Mouse (Mus musculus) CH12.LX (cell line): ENCODE results near the gene Maml1.

Source experiments
- CHD2 ChIP-seq: IDR thresholded peaks from 2 replicates; pipeline ENCODE4 v1.6.1; 2011; ENCODE audit warnings: low read length, improper control_type of control experiment
- CTCF ChIP-seq, 2 experiments: IDR thresholded peaks in 1 of 2; conservative IDR thresholded peaks in 1 of 2; 2 replicates each; pipeline ENCODE4 v1.5.1; 2011 to 2012; ENCODE audit warnings: low read depth in 2 of 2, low read length in 2 of 2, improper control_type of control experiment in 1 of 2, inconsistent platforms in 1 of 2, mild to moderate bottlenecking in 1 of 2, moderate library complexity in 1 of 2
- EP300 ChIP-seq: IDR thresholded peaks from 2 replicates; pipeline ENCODE4 v1.6.1; 2011; ENCODE audit warnings: low read length, improper control_type of control experiment
- MEF2A ChIP-seq: IDR thresholded peaks from 2 replicates; pipeline ENCODE4 v1.6.1; 2014; ENCODE audit warnings: low read depth, mild to moderate bottlenecking, inconsistent platforms, low read length, improper control_type of control experiment, borderline replicate concordance
- POLR2A ChIP-seq: IDR thresholded peaks from 2 replicates; pipeline ENCODE4 v1.6.1; 2011; ENCODE audit warnings: low read depth, mild to moderate bottlenecking, improper control_type of control experiment, low read length
- POLR2AphosphoS2 ChIP-seq: IDR thresholded peaks from 2 replicates; pipeline ENCODE4 v1.6.1; 2011; ENCODE audit warnings: low read depth, low read length, improper control_type of control experiment
- RAD21 ChIP-seq: IDR thresholded peaks from 2 replicates; pipeline ENCODE4 v1.6.1; 2011; ENCODE audit warnings: low read depth, mild to moderate bottlenecking, low read length, improper control_type of control experiment, moderate library complexity
- SIN3A ChIP-seq: IDR thresholded peaks from 2 replicates; pipeline ENCODE4 v1.6.1; 2012; ENCODE audit warnings: low read length, improper control_type of control experiment, inconsistent platforms
- SMC3 ChIP-seq: IDR thresholded peaks from 2 replicates; pipeline ENCODE4 v1.6.1; 2011; ENCODE audit warnings: low read depth, low read length, improper control_type of control experiment
- ZC3H11A ChIP-seq: IDR thresholded peaks from 2 replicates; pipeline ENCODE4 v1.6.1; 2012; ENCODE audit warnings: low read depth, mild to moderate bottlenecking, inconsistent platforms, low read length, improper control_type of control experiment
- ZNF384 ChIP-seq: IDR thresholded peaks from 2 replicates; pipeline ENCODE4 v1.6.1; 2012; ENCODE audit warnings: low read depth, low read length, improper control_type of control experiment, inconsistent platforms

DNA sequence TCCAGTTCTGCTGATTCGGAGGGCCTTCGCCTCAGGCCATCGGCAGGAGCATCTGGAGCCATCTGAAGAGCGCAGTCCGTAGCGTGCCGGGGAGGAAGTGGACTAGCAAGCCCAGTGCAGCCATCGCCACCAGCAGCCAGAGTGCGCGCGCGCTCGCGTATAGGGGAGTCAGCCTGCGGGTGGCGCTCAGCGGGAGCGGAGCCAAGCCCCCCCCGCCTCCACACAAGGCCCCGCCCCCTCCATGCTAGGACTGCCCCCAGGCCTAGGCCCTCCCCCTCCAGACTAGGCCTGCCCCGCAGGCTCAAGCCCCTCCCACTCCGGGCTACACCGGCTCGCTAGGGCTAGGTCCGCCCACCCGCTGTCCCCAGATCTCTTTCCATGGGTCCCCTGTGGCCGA is 55.6 kb downstream of the Maml1 start:
- TF ChIP-seq POLR2A (peak; percentile 65; the same call in 1 of the 2 replicates), EP300 (no peak), CTCF (conservative IDR thresholded peaks at IDR 0.05 in 1 of 2, IDR thresholded peaks at IDR 0.05 in 1 of 2; ENCODE audit: low read depth in 2 of 2, low read length in 2 of 2) (peak in 1 of 2 experiments; percentile 69; a peak in 2 of 4 replicates), SIN3A (no peak), ZC3H11A (no peak), POLR2AphosphoS2 (no peak), SMC3 (peak; percentile 38), RAD21 (no peak; the same call in 1 of the 2 replicates), ZNF384 (no peak), CHD2 (no peak), MEF2A (no peak)
